Mouse (Mus musculus): ENCODE results near the gene Oaz2. TPM values are rescaled to one million over a fixed set of nuclear protein-coding genes. Genes with fewer than 3 reads are reported as not detected.

Gene Oaz2
- total and polyA plus RNA-seq, 3 experiments: 16.2 to 85.7 (median 39.3) TPM

GRCm38 (mm10) chr9:65636926-65637325 lies 30.9 kb upstream of the Oaz2 start:
- Histone ChIP-seq H3K27me3 (ENCODE audit: insufficient read depth, low read length) (peaks cover 67% of the 10 kb centered on the region), H3K4me1 (ENCODE audit: insufficient read depth, low read depth, low read length) (no peaks in the 10 kb centered on the region), H3K36me3 (replicated peaks) (no peaks in the 10 kb centered on the region), H3K9me3 (replicated peaks) (no peaks in the 10 kb centered on the region), H3K4me3 (ENCODE audit: low read depth, low read length) (no peak overlapping the region)
- ATAC-seq (ENCODE audit: extremely low read depth, insufficient number of reproducible peaks, low FRiP score, poor library complexity, severe bottlenecking) (no peak), DNase-seq (ENCODE audit: low spot score) (no peak)
- no peak for TF ChIP-seq CTCF (IDR thresholded peaks at IDR 0.05; ENCODE audit: low read depth, low read length)
- TF ChIP-seq GATA2 (IDR thresholded peaks at IDR 0.05; ENCODE audit: borderline replicate concordance, low read depth, low read length): no peak
- TF ChIP-seq POLR2AphosphoS5 (IDR thresholded peaks at IDR 0.05; ENCODE audit: insufficient replicate concordance, low read depth, low read length): no peak
- no peak for TF ChIP-seq TAL1 (conservative IDR thresholded peaks at IDR 0.05; ENCODE audit: low read depth, low read length)
- TF ChIP-seq GATA1 (IDR thresholded peaks at IDR 0.05; ENCODE audit: borderline replicate concordance, low read length): no peak

- TF ChIP-seq CTCF (IDR thresholded peaks at IDR 0.05; ENCODE audit: low read depth, low read length): no peak
- no peak for TF ChIP-seq TAL1 (conservative IDR thresholded peaks at IDR 0.05; ENCODE audit: low read depth, low read length)
- no peak for TF ChIP-seq GATA1 (IDR thresholded peaks at IDR 0.05; ENCODE audit: borderline replicate concordance, low read length)
- TF ChIP-seq POLR2AphosphoS5 (IDR thresholded peaks at IDR 0.05; ENCODE audit: insufficient replicate concordance, low read depth, low read length): no peak
- TF ChIP-seq GATA2 (IDR thresholded peaks at IDR 0.05; ENCODE audit: borderline replicate concordance, low read depth, low read length): no peak
- Histone ChIP-seq H3K36me3 (replicated peaks) (no peaks in the 10 kb centered on the region), H3K4me1 (ENCODE audit: insufficient read depth, low read depth, low read length) (no peaks in the 10 kb centered on the region), H3K27me3 (ENCODE audit: insufficient read depth, low read length) (peaks cover 62% of the 10 kb centered on the region), H3K4me3 (ENCODE audit: low read depth, low read length) (no peak overlapping the region), H3K9me3 (replicated peaks) (no peaks in the 10 kb centered on the region)
- DNase-seq (ENCODE audit: low spot score): no peak
- no peak for ATAC-seq (ENCODE audit: extremely low read depth, insufficient number of reproducible peaks, low FRiP score, poor library complexity, severe bottlenecking)
These were observed 28.7 kb upstream of the Oaz2 start for GRCm38 (mm10) chr9:65639065-65639464.

DNA sequence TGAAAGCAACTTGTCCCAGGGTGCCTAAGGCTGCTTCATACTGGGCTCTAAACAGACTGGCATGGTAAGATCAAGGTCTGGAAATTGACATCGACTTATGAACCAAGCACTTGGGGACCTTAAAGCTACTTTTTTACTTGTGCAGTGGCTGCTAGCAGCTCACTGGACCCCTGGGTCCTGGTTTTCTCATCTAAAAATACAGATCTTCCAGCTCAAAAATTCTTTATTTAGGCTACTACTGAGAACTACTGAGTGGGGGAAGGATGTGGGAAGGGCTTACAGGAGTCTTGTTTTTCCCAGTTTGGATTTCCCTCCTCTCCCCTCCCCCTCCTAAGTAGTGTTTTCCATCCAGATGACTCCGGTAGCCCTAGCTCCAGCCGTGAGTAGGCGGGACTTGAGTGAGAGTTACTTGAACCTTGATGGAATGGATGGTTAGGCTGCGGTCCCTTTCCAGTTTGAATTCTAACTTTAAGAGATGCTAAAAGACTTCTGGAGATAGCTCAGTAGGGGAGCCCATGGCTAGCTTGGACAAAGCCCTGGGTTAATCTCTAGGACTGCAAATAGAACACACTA lies 26.9 kb upstream of the Oaz2 start:
- Histone ChIP-seq H3K9me3 (replicated peaks) (no peaks in the 10 kb centered on the region), H3K27me3 (ENCODE audit: insufficient read depth, low read length) (peaks cover 73% of the 10 kb centered on the region), H3K4me3 (ENCODE audit: low read depth, low read length) (no peak overlapping the region), H3K36me3 (replicated peaks) (no peaks in the 10 kb centered on the region), H3K4me1 (ENCODE audit: insufficient read depth, low read depth, low read length) (no peaks in the 10 kb centered on the region)
- DNase-seq (ENCODE audit: low spot score) (no peak), ATAC-seq (ENCODE audit: extremely low read depth, insufficient number of reproducible peaks, low FRiP score, poor library complexity, severe bottlenecking) (no peak)
- TF ChIP-seq POLR2AphosphoS5 (IDR thresholded peaks at IDR 0.05; ENCODE audit: insufficient replicate concordance, low read depth, low read length): no peak
- no peak for TF ChIP-seq CTCF (IDR thresholded peaks at IDR 0.05; ENCODE audit: low read depth, low read length)
- no peak for TF ChIP-seq TAL1 (conservative IDR thresholded peaks at IDR 0.05; ENCODE audit: low read depth, low read length)
- no peak for TF ChIP-seq GATA2 (IDR thresholded peaks at IDR 0.05; ENCODE audit: borderline replicate concordance, low read depth, low read length)
- TF ChIP-seq GATA1 (IDR thresholded peaks at IDR 0.05; ENCODE audit: borderline replicate concordance, low read length): no peak

- ATAC-seq (ENCODE audit: extremely low read depth, insufficient number of reproducible peaks, low FRiP score, poor library complexity, severe bottlenecking) (no peak), DNase-seq (ENCODE audit: low spot score) (no peak)
- Histone ChIP-seq H3K27me3 (ENCODE audit: insufficient read depth, low read length) (peaks cover 72% of the 10 kb centered on the region), H3K4me1 (ENCODE audit: insufficient read depth, low read depth, low read length) (no peaks in the 10 kb centered on the region), H3K4me3 (ENCODE audit: low read depth, low read length) (no peak overlapping the region), H3K9me3 (replicated peaks) (no peaks in the 10 kb centered on the region), H3K36me3 (replicated peaks) (no peaks in the 10 kb centered on the region)
- TF ChIP-seq CTCF (IDR thresholded peaks at IDR 0.05; ENCODE audit: low read depth, low read length) (no peak), TAL1 (conservative IDR thresholded peaks at IDR 0.05; ENCODE audit: low read depth, low read length) (no peak), GATA1 (IDR thresholded peaks at IDR 0.05; ENCODE audit: borderline replicate concordance, low read length) (no peak), GATA2 (IDR thresholded peaks at IDR 0.05; ENCODE audit: borderline replicate concordance, low read depth, low read length) (no peak), POLR2AphosphoS5 (IDR thresholded peaks at IDR 0.05; ENCODE audit: insufficient replicate concordance, low read depth, low read length) (no peak)
These were observed 26.3 kb upstream of the Oaz2 start for GRCm38 (mm10) chr9:65641446-65642052.

- ATAC-seq (ENCODE audit: extremely low read depth, insufficient number of reproducible peaks, low FRiP score, poor library complexity, severe bottlenecking) (no peak), DNase-seq (ENCODE audit: low spot score) (no peak)
- Histone ChIP-seq H3K4me1 (ENCODE audit: insufficient read depth, low read depth, low read length) (no peaks in the 10 kb centered on the region), H3K27me3 (ENCODE audit: insufficient read depth, low read length) (peaks cover 67% of the 10 kb centered on the region), H3K9me3 (replicated peaks) (no peaks in the 10 kb centered on the region), H3K4me3 (ENCODE audit: low read depth, low read length) (no peak overlapping the region), H3K36me3 (replicated peaks) (no peaks in the 10 kb centered on the region)
- TF ChIP-seq CTCF (IDR thresholded peaks at IDR 0.05; ENCODE audit: low read depth, low read length) (no peak), GATA2 (IDR thresholded peaks at IDR 0.05; ENCODE audit: borderline replicate concordance, low read depth, low read length) (no peak), GATA1 (IDR thresholded peaks at IDR 0.05; ENCODE audit: borderline replicate concordance, low read length) (no peak), TAL1 (conservative IDR thresholded peaks at IDR 0.05; ENCODE audit: low read depth, low read length) (no peak), POLR2AphosphoS5 (IDR thresholded peaks at IDR 0.05; ENCODE audit: insufficient replicate concordance, low read depth, low read length) (no peak)
These were observed 25.3 kb upstream of the Oaz2 start for GRCm38 (mm10) chr9:65642546-65642945.

DNA sequence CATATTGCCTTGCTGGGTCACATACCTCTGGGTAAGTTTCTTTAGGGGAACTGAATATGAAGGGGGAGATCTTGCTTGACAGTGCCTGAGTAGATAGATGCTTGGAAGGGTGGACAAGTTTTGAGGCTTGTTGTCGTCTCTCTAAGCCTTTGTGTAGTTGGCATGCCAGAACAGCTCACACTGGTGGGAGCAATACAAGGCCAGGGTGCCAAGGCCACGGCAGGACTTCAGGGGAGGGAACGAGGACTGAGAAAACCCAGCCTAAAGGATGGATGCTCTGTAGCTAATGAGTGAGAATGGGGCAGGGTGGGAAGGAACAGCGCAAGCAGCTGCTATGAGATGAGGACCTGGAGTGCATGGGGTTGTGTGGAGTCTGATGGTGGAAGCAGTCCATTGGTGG lies 22.8 kb upstream of the Oaz2 start:
- Histone ChIP-seq H3K4me3 (ENCODE audit: low read depth, low read length) (no peak overlapping the region), H3K4me1 (ENCODE audit: insufficient read depth, low read depth, low read length) (no peaks in the 10 kb centered on the region), H3K27me3 (ENCODE audit: insufficient read depth, low read length) (peaks cover 63% of the 10 kb centered on the region), H3K36me3 (replicated peaks) (no peaks in the 10 kb centered on the region), H3K9me3 (replicated peaks) (no peaks in the 10 kb centered on the region)
- TF ChIP-seq TAL1 (conservative IDR thresholded peaks at IDR 0.05; ENCODE audit: low read depth, low read length): no peak
- no peak for TF ChIP-seq GATA1 (IDR thresholded peaks at IDR 0.05; ENCODE audit: borderline replicate concordance, low read length)
- no peak for TF ChIP-seq POLR2AphosphoS5 (IDR thresholded peaks at IDR 0.05; ENCODE audit: insufficient replicate concordance, low read depth, low read length)
- no peak for TF ChIP-seq CTCF (IDR thresholded peaks at IDR 0.05; ENCODE audit: low read depth, low read length)
- TF ChIP-seq GATA2 (IDR thresholded peaks at IDR 0.05; ENCODE audit: borderline replicate concordance, low read depth, low read length): no peak
- no peak for ATAC-seq (ENCODE audit: extremely low read depth, insufficient number of reproducible peaks, low FRiP score, poor library complexity, severe bottlenecking)
- no peak for DNase-seq (ENCODE audit: low spot score)

Data from G1E (cell line).